Mouse (Mus musculus) hindbrain, embryonic 12.5 days (tissue): ENCODE measurements around the gene Myl12a. TPM values are rescaled to one million over a fixed set of nuclear protein-coding genes. Genes with fewer than 3 reads are reported as not detected.

Experiments
- ATAC-seq: fragments of 200-750 bp; cut with Nextera tagmentation; 2 replicates; pipeline ENCODE4 v1.8.0; 2017; ENCODE audit warnings: moderate TSS enrichment; ENCODE audit not compliant: low FRiP score
- H3K27ac ChIP-seq: fragments of 300-500 bp; sonication (generic); 2 replicates; pipeline ENCODE4 v1.5.1; 2016; ENCODE audit warnings: mild to moderate bottlenecking
- H3K27me3 ChIP-seq: fragments of 300-500 bp; sonication (generic); 2 replicates; pipeline ENCODE4 v1.6.1; 2016; ENCODE audit warnings: mild to moderate bottlenecking
- H3K36me3 ChIP-seq: fragments of 300-500 bp; sonication (generic); 2 replicates; pipeline ENCODE4 v1.6.1; 2016; ENCODE audit warnings: mild to moderate bottlenecking
- H3K4me1 ChIP-seq: fragments of 300-500 bp; sonication (generic); 2 replicates; pipeline ENCODE4 v1.6.1; 2016
- H3K4me2 ChIP-seq: fragments of 300-500 bp; sonication (generic); replicated peaks from 2 replicates; pipeline ENCODE4 v1.6.1; 2016; ENCODE audit warnings: mild to moderate bottlenecking
- H3K4me3 ChIP-seq: fragments of 300-500 bp; sonication (generic); 2 replicates; pipeline ENCODE4 v1.5.1; 2016; ENCODE audit warnings: mild to moderate bottlenecking
- H3K9ac ChIP-seq: fragments of 300-500 bp; sonication (generic); 2 replicates; pipeline ENCODE4 v1.6.1; 2016; ENCODE audit warnings: mild to moderate bottlenecking, moderate library complexity
- H3K9me3 ChIP-seq: fragments of 300-500 bp; sonication (generic); replicated peaks from 2 replicates; pipeline ENCODE4 v1.6.1; 2016; ENCODE audit warnings: mild to moderate bottlenecking
- WGBS: fragments of 180-500 bp; shearing (Covaris S2); methylation state at CpG from one replicate; pipeline ENCODE4 v1.1.7; 2016; 5-methylcytosine and 5-hydroxymethylcytosine counted together
- polyA plus RNA-seq: library from polyadenylated mRNA; unstranded; fragments of >200 nt; fragmentation: Nextera tagmentation; extraction: Ambion mirVana; gene quantifications from 2 replicates; pipeline ENCODE4 v1.2.1, GENCODE M21; 2016

The Myl12a gene
- polyA plus RNA-seq, 1 experiment from 2014 or later = 351 TPM

DNA sequence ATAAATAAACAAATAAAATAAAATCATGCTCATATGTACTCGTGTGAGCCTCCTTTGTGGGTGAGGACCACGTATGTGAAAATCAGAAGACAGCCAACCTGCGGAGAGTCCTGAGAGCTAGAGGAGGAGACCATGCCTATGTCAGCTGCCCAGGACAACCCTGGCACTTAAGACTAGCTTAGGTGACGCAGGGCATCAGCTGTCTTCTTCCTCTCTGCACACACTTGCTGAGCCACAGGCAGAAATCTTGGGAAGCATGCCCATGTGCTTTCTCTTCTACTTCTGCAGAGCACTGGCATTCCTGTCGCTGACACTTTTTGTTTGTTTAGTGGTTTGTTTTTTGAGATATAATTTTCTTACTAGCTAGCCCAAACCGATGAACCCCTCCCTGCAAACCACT is 7.1 kb downstream of the Myl12a start:
- Histone ChIP-seq H3K36me3 (peaks cover 34% of the 10 kb centered on the region), H3K4me3 (no peak overlapping the region), H3K9ac (no peak overlapping the region), H3K27me3 (no peaks in the 10 kb centered on the region), H3K4me1 (peaks cover 14% of the 10 kb centered on the region), H3K27ac (no peak overlapping the region), H3K9me3 (no peaks in the 10 kb centered on the region), H3K4me2 (no peak overlapping the region)
- no peak for ATAC-seq
- WGBS = 96% methylated on average over 6 of the region's 6 CpGs

DNA sequence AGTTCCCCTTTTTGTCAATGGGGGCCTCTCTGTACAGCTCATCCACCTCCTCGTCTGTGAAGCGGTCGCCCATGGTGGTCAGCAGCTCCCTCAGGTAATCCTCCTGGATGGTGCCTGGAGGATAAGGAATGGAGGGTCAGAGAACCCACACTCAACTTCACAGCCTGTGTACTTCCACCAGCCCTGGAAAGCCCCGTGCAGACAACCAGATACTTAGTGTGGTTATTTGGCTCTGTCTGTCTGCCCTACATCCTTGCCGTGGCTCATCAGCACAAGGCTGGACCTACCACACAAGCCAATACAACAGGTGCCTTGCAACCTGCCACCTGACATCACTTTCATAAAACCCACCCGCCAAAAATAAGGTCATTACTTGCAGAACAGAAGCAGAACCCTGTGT is 8.0 kb downstream of the Myl12a start:
- H3K27me3 ChIP-seq = no peaks in the 10 kb centered on the region
- no peak overlapping the region for H3K27ac ChIP-seq
- H3K9ac ChIP-seq = no peak overlapping the region
- no peaks in the 10 kb centered on the region for H3K9me3 ChIP-seq
- no peak overlapping the region for H3K4me3 ChIP-seq
- no peak overlapping the region for H3K4me2 ChIP-seq
- peaks cover 8% of the 10 kb centered on the region for H3K4me1 ChIP-seq
- peaks cover 34% of the 10 kb centered on the region for H3K36me3 ChIP-seq
- WGBS = 93% methylated on average over 6 of the region's 6 CpGs
- no peak for ATAC-seq

DNA sequence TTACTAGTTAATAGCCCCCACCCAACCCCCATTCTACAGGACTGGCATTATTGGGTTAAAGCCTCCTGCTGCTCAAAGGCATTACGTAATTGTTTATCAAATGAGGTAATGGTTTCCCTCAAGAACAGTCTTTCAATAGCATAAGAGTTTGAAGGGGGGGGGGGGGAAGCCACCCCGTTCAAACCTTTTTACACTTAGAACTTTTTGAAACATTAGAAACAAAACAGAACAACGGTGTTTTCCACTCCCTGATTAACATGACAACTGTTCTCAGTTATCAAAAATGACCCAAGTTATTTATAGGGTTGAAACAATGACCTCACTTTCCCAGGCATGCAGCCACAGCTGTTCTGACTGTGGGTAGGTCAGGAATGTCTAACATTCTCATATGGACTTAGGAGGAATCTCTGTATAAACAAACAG is 9.3 kb downstream of the Myl12a start:
- H3K27ac ChIP-seq = no peak overlapping the region
- H3K4me1 ChIP-seq = peaks cover 20% of the 10 kb centered on the region
- H3K4me2 ChIP-seq = no peak overlapping the region
- H3K4me3 ChIP-seq = no peak overlapping the region
- H3K36me3 ChIP-seq = peaks cover 34% of the 10 kb centered on the region
- no peak for ATAC-seq
- 62% methylated on average over 3 of the region's 3 CpGs for WGBS
- no peaks in the 10 kb centered on the region for H3K27me3 ChIP-seq
- no peak overlapping the region for H3K9ac ChIP-seq
- no peaks in the 10 kb centered on the region for H3K9me3 ChIP-seq

DNA sequence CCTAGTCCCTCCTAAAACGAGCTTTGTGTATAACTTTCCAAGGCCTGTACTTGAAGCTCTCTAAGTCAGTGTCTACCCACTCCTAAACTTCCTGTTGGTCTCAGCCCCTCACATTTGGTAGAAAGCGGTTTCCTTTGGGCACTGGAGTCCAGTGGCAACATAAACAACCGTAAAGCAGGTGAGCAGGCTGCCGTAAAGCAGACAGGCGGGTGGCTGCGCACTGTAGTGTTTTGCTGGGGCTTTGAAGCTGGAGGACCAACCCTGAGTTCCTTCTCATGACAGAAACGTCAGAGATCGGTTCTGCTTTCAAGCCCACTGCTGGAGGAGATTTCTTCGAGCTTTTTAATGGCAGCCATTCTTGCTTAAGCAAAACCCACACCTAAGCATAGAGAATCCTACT is 10.0 kb downstream of the Myl12a start:
- Histone ChIP-seq H3K27me3 (no peaks in the 10 kb centered on the region), H3K27ac (no peak overlapping the region), H3K4me3 (no peak overlapping the region), H3K9me3 (no peaks in the 10 kb centered on the region), H3K4me2 (no peak overlapping the region), H3K9ac (no peak overlapping the region), H3K4me1 (peaks cover 24% of the 10 kb centered on the region), H3K36me3 (peaks cover 34% of the 10 kb centered on the region)
- WGBS = 86% methylated on average over 9 of the region's 9 CpGs
- no peak for ATAC-seq

DNA sequence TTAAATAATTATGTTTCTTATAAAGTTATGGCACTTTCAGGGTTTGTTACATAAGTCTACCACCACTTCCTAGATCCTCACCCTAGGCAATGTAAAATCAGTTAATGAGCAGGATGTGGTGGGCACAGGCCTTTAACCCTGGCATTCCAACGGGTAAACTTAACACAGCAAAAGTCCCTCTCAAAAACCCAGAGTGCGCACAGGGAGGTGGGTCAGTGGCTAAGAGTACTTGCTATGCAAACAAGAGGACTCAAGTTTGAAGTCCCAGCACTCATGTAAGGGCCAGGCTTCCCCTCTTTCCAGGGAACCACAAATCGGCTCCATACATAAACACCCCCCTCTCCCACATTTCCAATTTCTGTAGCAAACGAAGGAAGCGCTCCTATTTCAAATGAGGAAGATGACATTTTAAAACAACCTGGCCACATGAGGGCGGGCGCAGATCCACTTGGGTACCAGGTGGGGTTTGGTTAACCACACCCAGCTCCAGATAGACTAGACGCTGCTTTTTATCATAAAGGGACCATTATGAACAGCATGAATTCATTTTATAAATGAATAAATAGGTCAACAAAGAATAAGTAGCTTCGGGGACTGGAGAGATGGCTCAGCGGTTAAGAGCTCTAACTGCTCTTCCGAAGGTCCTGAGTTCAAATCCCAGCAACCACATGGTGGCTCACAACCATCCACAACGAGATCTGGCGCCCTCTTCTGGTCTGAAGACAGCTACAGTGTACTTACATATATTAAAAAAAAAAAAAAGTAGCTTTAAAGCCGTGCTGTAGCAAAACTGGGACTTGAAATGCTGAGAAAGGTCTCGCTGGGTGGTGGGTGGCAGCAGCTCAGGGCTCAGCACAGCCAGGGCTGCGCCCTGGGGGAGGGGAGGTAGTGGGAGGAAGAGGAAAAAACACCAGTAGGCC is 10.7 kb downstream of the Myl12a start:
- H3K27ac ChIP-seq = no peak overlapping the region
- no peak for ATAC-seq
- H3K9ac ChIP-seq = no peak overlapping the region
- H3K9me3 ChIP-seq = no peaks in the 10 kb centered on the region
- no peak overlapping the region for H3K4me3 ChIP-seq
- WGBS = 86% methylated on average over 16 of the region's 16 CpGs
- H3K4me2 ChIP-seq = no peak overlapping the region
- no peaks in the 10 kb centered on the region for H3K27me3 ChIP-seq
- peaks cover 34% of the 10 kb centered on the region for H3K36me3 ChIP-seq
- peaks cover 24% of the 10 kb centered on the region for H3K4me1 ChIP-seq

DNA sequence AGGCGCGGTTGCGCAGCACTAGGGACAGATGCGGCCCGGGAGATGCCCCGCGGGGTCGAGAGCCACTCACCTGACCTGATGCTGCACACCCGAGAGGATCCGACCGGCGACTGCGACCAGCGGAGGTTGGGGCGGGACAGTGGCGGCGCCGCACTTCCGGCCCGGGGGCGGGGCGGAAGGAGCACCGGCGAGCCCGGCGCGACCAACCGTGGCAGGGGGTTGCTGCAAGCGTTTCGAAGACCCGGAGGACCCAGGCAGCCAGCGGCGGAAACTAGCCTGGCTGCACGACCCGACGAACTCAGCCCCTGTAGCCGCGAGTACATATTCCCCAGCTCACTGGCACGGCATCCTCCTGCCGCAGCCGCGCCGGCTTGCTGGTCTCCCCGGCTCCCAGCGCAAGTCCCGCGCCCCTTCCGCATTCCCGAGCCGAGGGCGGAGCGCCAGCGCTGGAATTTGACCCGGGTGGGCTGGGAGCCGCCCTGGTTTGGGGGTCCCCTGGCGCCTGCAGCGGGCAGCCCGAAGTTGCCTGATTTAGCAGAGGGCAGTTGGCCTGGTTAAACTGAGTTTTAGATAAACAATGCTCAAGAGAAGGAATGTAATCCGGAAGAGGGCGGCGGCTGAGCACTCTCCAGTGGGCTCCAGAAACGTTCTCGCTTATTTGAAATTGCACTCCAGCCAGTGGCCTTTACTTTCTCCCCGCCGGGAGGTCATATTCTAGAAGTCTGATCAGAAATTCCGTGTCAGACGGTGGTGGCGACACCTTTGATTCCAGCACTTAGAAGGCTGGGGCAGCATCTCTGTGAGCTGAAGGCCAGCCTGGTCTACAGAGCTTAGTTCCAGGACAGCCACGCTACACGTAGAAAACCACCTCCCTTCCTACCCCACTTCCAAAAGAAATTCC is 12.0 kb downstream of the Myl12a start:
- Histone ChIP-seq H3K4me3 (peak overlapping the region; percentile 88), H3K4me2 (peak overlapping the region; percentile 69), H3K27me3 (no peaks in the 10 kb centered on the region), H3K27ac (peak overlapping the region; percentile 94), H3K9ac (peak overlapping the region; percentile 92), H3K9me3 (no peaks in the 10 kb centered on the region), H3K36me3 (peaks cover 30% of the 10 kb centered on the region), H3K4me1 (peaks cover 24% of the 10 kb centered on the region)
- peak; percentile 95 for ATAC-seq
- WGBS = under 1% methylated on average over 70 of the region's 70 CpGs

DNA sequence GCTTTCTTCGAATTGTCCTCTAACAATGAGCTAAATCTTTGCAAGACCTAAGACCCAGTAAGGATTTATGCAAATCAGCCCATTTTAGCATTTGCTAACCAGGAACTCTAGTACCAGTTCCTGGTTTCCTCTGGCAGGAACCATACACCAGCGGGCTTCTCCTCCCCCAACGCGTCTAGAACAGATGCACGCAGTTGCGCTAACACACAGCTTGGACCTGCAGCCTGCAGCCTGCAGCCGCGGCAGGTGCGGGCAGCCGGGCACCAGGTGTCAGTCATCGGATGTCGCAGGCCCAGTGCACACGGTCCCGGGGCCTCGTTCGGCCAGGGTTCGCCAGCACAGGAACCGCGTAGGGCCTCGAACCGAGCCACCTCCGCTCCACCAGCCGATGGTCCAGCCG is 12.7 kb downstream of the Myl12a start:
- Histone ChIP-seq H3K4me2 (peak overlapping the region; percentile 69), H3K36me3 (peaks cover 31% of the 10 kb centered on the region), H3K27me3 (no peaks in the 10 kb centered on the region), H3K9ac (peak overlapping the region; percentile 92), H3K4me3 (peak overlapping the region; percentile 88), H3K27ac (peak overlapping the region; percentile 94), H3K4me1 (peaks cover 24% of the 10 kb centered on the region), H3K9me3 (no peaks in the 10 kb centered on the region)
- ATAC-seq = peak; percentile 82
- 1% methylated on average over 24 of the region's 24 CpGs for WGBS

DNA sequence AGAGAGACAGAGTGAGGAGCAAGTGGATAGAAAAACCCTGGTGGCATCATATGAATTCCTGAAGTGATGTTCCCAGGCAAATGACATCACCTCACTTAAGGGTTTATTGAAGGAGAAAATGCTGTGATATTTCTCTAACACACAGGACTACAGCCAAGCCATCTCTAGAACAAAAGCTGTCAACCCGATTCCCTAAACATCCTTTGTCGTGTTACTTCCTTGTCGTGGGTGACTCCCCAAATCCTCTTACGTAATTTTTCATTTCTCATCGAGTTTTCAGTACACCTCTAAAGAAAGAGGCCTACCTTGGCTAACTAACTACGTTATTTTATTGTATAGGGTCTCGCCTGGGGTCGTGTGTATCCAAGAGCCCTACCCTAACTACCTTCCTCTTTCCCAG is 13.2 kb downstream of the Myl12a start:
- Histone ChIP-seq H3K4me3 (peak overlapping the region; percentile 88), H3K27me3 (no peaks in the 10 kb centered on the region), H3K4me1 (peaks cover 24% of the 10 kb centered on the region), H3K27ac (peak overlapping the region; percentile 94; the same call in 1 of the 2 replicates), H3K36me3 (peaks cover 25% of the 10 kb centered on the region), H3K9ac (peak overlapping the region; percentile 92), H3K4me2 (peak overlapping the region; percentile 69), H3K9me3 (no peaks in the 10 kb centered on the region)
- ATAC-seq = no peak
- 54% methylated on average over 8 of the region's 8 CpGs for WGBS

DNA sequence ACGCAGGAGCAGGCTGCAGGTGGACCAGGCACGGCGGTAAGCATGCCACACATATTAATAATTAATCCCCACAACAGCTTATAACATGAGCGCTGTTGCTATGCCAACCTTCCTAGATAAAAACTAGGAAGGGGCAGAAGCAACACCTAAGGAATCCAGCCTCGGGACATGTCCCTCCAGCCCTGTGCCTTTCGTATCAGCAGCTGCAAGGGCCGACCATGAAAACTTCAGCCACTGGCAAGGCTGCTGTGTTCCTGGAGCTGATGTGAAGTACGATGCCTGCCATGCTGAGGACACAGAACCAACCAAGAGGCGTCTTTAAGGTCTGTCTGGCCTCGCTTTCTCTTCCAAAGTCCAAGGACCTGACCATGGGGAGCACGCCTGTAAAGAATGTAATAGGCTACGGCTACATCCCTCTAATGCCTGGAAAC is 14.3 kb downstream of the Myl12a start:
- H3K27me3 ChIP-seq = no peaks in the 10 kb centered on the region
- H3K9me3 ChIP-seq = no peaks in the 10 kb centered on the region
- no peak for ATAC-seq
- no peak overlapping the region for H3K4me3 ChIP-seq
- H3K9ac ChIP-seq = no peak overlapping the region
- 89% methylated on average over 12 of the region's 12 CpGs for WGBS
- peaks cover 24% of the 10 kb centered on the region for H3K4me1 ChIP-seq
- H3K36me3 ChIP-seq = peaks cover 16% of the 10 kb centered on the region; the same call in 1 of the 2 replicates
- H3K27ac ChIP-seq = no peak overlapping the region
- peak overlapping the region; percentile 69 for H3K4me2 ChIP-seq

DNA sequence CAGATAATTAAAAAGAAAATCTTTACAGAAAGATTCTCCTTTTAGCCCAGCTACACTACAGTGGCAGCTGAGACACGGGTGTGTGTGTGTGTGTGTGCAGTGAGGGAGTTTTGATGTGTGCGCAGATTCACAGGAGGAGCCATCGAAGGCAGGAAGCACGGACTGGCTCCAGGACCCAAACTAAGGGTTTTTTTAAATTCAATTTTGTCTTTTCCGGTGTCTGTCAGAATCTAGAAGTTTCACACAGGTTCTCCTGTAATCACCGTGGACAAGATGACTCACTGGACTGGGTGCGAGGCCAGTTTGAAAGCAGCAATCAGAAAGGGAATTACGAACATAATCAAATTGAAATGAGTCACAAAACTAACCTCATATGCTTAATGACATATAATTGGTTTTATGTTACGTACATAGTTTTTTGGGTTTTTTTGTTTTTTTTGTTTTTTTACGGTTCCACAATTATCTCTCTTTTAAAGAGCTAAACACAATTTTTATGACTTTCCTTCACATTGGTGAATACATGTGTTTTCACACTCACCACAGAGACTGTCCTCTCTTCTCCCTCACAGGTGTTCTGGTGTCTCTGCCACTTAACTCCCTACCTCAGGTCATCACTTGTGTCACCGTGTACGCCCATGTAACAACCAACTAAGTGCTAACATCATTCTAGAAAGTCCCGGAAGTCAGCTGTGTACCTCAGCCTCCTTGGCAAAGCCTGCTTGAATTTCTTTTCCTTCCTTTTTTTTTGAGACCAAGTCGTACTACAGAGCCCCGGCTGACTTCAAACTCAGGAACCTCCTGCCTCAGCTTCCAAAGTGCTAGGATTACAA is 15.6 kb downstream of the Myl12a start:
- H3K4me1 ChIP-seq = peaks cover 24% of the 10 kb centered on the region
- no peak overlapping the region for H3K27ac ChIP-seq
- no peaks in the 10 kb centered on the region for H3K9me3 ChIP-seq
- WGBS = 94% methylated on average over 15 of the region's 15 CpGs
- H3K36me3 ChIP-seq = peaks cover 17% of the 10 kb centered on the region
- no peak overlapping the region for H3K4me3 ChIP-seq
- no peak for ATAC-seq
- no peak overlapping the region for H3K4me2 ChIP-seq
- H3K9ac ChIP-seq = no peak overlapping the region
- H3K27me3 ChIP-seq = no peaks in the 10 kb centered on the region

DNA sequence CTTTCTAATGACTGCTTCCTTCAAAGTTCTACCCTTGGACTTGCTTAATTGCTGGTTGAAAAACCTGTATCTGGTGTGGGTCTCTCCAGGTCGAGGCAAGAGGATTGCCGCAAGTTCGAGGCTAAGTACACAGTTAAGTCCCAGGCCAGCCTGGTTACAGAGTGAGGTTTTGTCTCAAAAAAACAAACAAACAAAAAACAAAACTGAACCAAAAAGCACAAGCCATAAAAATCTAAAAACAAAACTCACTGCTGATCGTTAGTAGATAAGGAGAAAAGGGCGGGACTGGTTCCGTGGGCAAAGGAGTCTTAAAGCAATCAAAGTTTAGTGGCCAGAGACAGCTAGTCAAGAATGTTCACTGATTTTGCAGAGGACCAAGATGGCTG is 16.3 kb downstream of the Myl12a start:
- 92% methylated on average over 6 of the region's 6 CpGs for whole genome bisulfite sequencing
- H3K27ac ChIP-seq = no peak overlapping the region
- H3K27me3 ChIP-seq = no peaks in the 10 kb centered on the region
- H3K4me1 ChIP-seq = peaks cover 23% of the 10 kb centered on the region
- H3K36me3 ChIP-seq = peaks cover 24% of the 10 kb centered on the region
- H3K4me2 ChIP-seq = no peak overlapping the region
- H3K9ac ChIP-seq = no peak overlapping the region
- no peak overlapping the region for H3K4me3 ChIP-seq
- no peaks in the 10 kb centered on the region for H3K9me3 ChIP-seq
- ATAC-seq = no peak
